Mouse (Mus musculus) intestine, embryonic 14.5 days (tissue): Measurements from ENCODE around the gene Gm37240. TPM values are rescaled to one million over a fixed set of nuclear protein-coding genes. Genes with fewer than 3 reads are reported as not detected.
A peak's percentile ranks its signal among the peaks of the same experiment; 100 is the strongest.
"Not testable (repeated sequence)": the region's sequence is repeated elsewhere in the genome, so short reads cannot be mapped to it uniquely, and the experiment has no call there.

ENCODE experiments used
- ATAC-seq: fragments of 200-750 bp; cut with Nextera tagmentation; replicated peaks from 2 replicates; pipeline ENCODE4 v1.8.0; 2017; ENCODE audit warnings: low read depth, moderate number of reproducible peaks, moderate TSS enrichment, moderate library complexity; ENCODE audit not compliant: low FRiP score, low TSS enrichment
- DNase-seq: peaks from one replicate; pipeline ENCODE4 v3.0.0-alpha.2; 2018; ENCODE audit warnings: low spot score
- H3K27ac ChIP-seq: fragments of 300-500 bp; sonication (generic); 2 replicates; pipeline ENCODE4 v1.5.1; 2014; ENCODE audit warnings: low read depth, mild to moderate bottlenecking, control low read depth
- H3K27me3 ChIP-seq: fragments of 300-500 bp; sonication (generic); replicated peaks from 2 replicates; pipeline ENCODE4 v1.6.1; 2014; ENCODE audit warnings: low read length, control low read depth; ENCODE audit not compliant: control insufficient read depth, insufficient read depth
- H3K36me3 ChIP-seq: fragments of 300-500 bp; sonication (generic); 2 replicates; pipeline ENCODE4 v1.6.1; 2014; ENCODE audit warnings: low read length, control low read depth; ENCODE audit not compliant: control insufficient read depth, insufficient read depth
- H3K4me1 ChIP-seq: fragments of 300-500 bp; sonication (generic); replicated peaks from 2 replicates; pipeline ENCODE4 v1.6.1; 2014; ENCODE audit warnings: low read length, control low read depth, mixed read lengths; ENCODE audit not compliant: control insufficient read depth, insufficient read depth
- H3K4me2 ChIP-seq: fragments of 300-500 bp; sonication (generic); 2 replicates; pipeline ENCODE4 v1.6.1; 2014; ENCODE audit warnings: low read length
- H3K4me3 ChIP-seq: fragments of 300-500 bp; sonication (generic); 2 replicates; pipeline ENCODE4 v1.5.1; 2014; ENCODE audit warnings: low read depth, low read length, control low read depth, mixed read lengths
- H3K9ac ChIP-seq: fragments of 300-500 bp; sonication (generic); 2 replicates; pipeline ENCODE4 v1.6.1; 2014; ENCODE audit warnings: mild to moderate bottlenecking, low read length
- H3K9me3 ChIP-seq: fragments of 300-500 bp; sonication (generic); 2 replicates; pipeline ENCODE4 v1.6.1; 2016; ENCODE audit warnings: low read length, control low read depth; ENCODE audit not compliant: control insufficient read depth
- WGBS: fragments of 180-500 bp; shearing (Covaris S2); extraction: QIAGEN DNeasy Blood & Tissue Kit; methylation state at CpG from one replicate; pipeline ENCODE4 v1.1.7; 2014; 5-methylcytosine and 5-hydroxymethylcytosine counted together
- polyA plus RNA-seq: library from polyadenylated mRNA; unstranded; fragments of >200 nt; fragmentation: Nextera tagmentation; extraction: Ambion mirVana; gene quantifications from 2 replicates; pipeline ENCODE4 v1.2.1, GENCODE M21; 2014

Gm37240 gene
- polyA plus RNA-seq, 1 experiment from 2014 or later, result 5.3 TPM

DNA sequence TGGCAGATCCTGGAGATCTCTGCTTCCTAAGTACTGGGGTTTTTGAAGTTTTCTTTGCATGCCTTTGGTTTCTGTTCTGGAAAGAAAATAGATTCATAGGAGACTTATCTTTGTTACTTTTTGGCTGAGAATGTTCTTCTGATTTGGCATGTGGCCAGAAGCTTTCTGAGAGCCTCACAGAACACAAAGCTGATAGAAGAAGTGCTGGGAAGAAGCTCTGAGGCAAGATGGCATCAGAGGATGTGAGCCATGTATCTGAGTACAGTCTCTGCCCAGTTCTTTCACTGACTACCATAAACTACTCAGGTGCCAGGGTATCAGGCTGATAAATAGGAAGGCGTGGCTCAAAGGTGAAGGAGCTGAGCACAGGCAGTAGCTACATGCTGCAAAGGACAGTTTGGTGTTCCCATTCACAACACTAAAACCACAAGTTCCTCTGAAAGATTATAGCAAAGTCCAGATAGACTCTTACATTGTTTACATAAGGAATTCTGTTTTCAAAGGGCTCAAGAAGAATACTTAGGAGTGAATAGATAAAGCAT lies 1019.8 kb downstream of the Gm37240 start:
- Histone ChIP-seq H3K9me3 (no peaks in the 10 kb centered on the region), H3K36me3 (no peaks in the 10 kb centered on the region), H3K4me1 (peaks cover 19% of the 10 kb centered on the region), H3K27ac (no peak overlapping the region), H3K9ac (no peak overlapping the region), H3K27me3 (no peaks in the 10 kb centered on the region), H3K4me2 (no peak overlapping the region), H3K4me3 (no peak overlapping the region)
- DNase-seq (peak; percentile 53), ATAC-seq (no peak)
- WGBS, result 64% methylated on average over 1 of the region's 1 CpGs

DNA sequence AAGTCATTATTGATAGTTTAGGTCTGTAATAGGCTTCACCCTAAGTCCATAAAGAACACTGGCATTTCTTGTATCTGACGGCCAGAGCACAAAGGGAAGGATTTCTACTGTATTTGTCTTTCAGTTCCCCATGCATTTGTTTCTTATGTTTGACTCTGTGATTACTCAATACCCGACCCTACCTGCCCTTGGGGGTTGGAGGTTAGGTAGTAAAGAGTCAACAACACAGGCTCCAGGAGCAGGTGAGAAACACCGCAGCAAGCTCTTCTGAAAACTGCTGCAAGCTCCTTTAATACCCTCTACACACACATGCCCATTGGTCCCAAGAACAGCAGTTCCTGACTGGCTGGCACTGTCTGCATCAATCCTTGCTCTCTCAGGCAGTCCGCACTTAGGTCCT lies 1020.5 kb downstream of the Gm37240 start:
- 43% methylated on average over 4 of the region's 4 CpGs for WGBS
- no peak for ATAC-seq

DNA sequence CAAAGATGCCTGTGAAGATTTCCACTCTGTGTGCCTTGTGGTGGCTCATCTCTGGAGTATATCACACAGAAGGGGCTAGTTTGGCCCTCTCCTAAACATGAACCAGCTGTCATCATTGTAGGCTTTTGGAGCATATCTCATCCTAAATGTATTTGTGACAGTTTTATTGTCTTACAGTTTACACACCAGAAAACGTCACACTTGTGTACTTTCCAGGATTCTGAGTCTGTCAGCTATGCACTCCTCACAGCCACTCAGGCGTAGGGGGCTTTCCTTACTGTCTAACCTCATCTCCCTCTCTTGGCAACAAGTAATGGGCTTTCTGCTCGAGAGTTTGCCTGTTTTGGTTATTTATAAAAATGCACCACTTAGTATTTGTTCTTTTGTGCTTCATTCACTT lies 1021.6 kb downstream of the Gm37240 start:
- no peak overlapping the region for H3K9ac ChIP-seq
- no peaks in the 10 kb centered on the region for H3K27me3 ChIP-seq
- 44% methylated on average over 3 of the region's 3 CpGs for WGBS
- H3K36me3 ChIP-seq, result no peaks in the 10 kb centered on the region
- DNase-seq (no peak), ATAC-seq (no peak)
- H3K27ac ChIP-seq, result no peak overlapping the region
- no peak overlapping the region for H3K4me2 ChIP-seq
- no peak overlapping the region for H3K4me3 ChIP-seq
- H3K9me3 ChIP-seq, result no peaks in the 10 kb centered on the region
- H3K4me1 ChIP-seq, result peaks cover 19% of the 10 kb centered on the region

More for the DNA sequence above, 1020.5 kb downstream of the Gm37240 start:
- Histone ChIP-seq H3K4me3 (no peak overlapping the region), H3K27ac (no peak overlapping the region), H3K4me2 (no peak overlapping the region), H3K4me1 (peaks cover 19% of the 10 kb centered on the region), H3K36me3 (no peaks in the 10 kb centered on the region), H3K27me3 (no peaks in the 10 kb centered on the region), H3K9me3 (no peaks in the 10 kb centered on the region), H3K9ac (no peak overlapping the region)
- no peak for DNase-seq

DNA sequence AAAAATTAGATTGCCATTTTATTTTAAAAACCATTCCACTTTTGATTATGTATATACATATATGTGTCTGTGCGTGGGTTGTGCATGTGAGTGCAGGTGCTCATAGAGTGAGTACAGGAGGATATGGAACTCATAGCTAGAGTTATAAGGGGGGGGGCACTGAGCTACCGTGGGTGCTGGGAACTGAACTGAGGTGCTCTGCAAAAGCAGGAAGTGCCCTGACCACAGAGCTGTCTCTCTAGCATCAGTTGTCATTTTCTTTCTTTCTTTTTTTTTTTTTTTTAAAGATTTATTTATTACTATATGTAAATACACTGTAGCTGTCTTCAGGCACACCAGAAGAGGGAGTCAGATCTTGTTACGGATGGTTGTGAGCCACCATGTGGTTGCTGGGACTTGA lies 1025.5 kb downstream of the Gm37240 start:
- not testable (repeated sequence) for H3K27ac ChIP-seq, H3K27me3 ChIP-seq, H3K9ac ChIP-seq, H3K36me3 ChIP-seq, DNase-seq, H3K9me3 ChIP-seq, H3K4me1 ChIP-seq, H3K4me3 ChIP-seq, H3K4me2 ChIP-seq, ATAC-seq
- WGBS, result 88% methylated on average over 3 of the region's 3 CpGs

DNA sequence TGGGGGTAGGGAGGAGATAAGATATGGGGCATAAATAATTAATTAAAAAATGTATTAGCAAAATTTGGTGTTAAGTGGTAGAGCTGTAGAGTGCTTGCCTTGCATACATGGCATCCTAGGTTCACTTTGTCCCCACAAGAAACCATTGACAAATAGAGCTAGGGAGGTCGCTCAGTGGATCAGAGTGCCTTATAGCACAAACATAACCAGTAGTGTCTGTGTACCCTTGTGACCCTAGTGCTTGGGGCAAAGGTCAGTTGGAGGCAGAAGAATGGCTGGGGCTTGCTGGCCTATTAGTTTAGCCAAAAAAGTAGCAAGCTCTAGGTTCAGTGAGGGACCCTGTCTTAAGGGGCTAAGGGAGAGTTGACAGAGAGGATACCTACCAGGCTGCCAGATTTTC lies 1026.6 kb downstream of the Gm37240 start:
- ATAC-seq (no peak), DNase-seq (no peak)
- no peak overlapping the region for H3K9ac ChIP-seq
- H3K9me3 ChIP-seq, result no peaks in the 10 kb centered on the region
- H3K4me3 ChIP-seq, result no peak overlapping the region
- H3K4me1 ChIP-seq, result no peaks in the 10 kb centered on the region
- no peaks in the 10 kb centered on the region for H3K27me3 ChIP-seq
- no peaks in the 10 kb centered on the region for H3K36me3 ChIP-seq
- no peak overlapping the region for H3K4me2 ChIP-seq
- 74% methylated on average over 1 of the region's 1 CpGs for whole genome bisulfite sequencing
- no peak overlapping the region for H3K27ac ChIP-seq

DNA sequence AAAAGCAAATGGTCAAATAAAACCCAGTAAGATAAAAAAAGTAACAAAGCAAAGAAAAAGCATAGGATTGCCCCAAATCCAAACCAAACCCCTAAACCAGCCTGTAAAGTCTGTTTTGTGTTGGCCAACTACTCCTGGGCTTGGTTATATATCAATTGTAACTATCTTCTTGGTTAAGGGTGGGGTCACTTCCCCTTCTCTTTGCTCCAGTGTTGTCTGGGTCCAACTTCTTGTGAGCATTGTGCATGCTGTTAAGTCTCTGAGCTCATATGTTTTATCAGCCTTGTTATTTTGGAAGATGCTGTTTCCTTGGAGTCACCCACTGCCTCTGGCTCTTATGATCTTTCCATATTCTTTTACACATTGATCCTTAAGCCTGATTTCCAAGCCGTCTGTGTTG lies 1032.9 kb downstream of the Gm37240 start:
- Histone ChIP-seq H3K9ac (no peak overlapping the region), H3K27me3 (no peaks in the 10 kb centered on the region), H3K9me3 (no peaks in the 10 kb centered on the region), H3K4me2 (no peak overlapping the region), H3K36me3 (no peaks in the 10 kb centered on the region), H3K4me1 (0 out of 2 replicates have a peak, but pooled peaks cover 3% of the 10 kb centered on the region), H3K4me3 (no peak overlapping the region), H3K27ac (no peak overlapping the region)
- 83% methylated on average over 1 of the region's 1 CpGs for WGBS
- DNase-seq (no peak), ATAC-seq (no peak)

DNA sequence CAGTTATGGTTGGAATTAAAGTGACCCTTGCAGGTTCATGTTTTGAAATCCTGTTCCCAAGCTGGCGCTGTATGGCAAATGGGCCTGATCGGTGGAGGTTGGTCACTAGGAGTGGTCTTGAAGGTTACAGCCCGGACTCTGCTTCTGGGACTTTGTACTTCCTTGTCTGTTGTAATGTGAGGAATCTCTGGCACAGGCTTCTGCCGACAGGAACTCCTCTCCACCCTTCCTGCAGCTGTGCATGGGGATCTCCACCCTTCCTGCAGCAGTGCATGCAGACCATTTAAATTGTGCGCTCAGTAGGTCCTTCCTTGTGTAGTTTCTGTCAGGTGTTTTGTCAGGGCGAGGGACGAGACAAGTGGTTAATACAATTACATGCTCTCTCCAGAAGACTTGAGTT lies 1034.4 kb downstream of the Gm37240 start:
- ATAC-seq (no peak), DNase-seq (no peak)
- Histone ChIP-seq H3K27ac (no peak overlapping the region), H3K4me2 (no peak overlapping the region), H3K9me3 (no peaks in the 10 kb centered on the region), H3K36me3 (no peaks in the 10 kb centered on the region), H3K27me3 (no peaks in the 10 kb centered on the region), H3K9ac (no peak overlapping the region), H3K4me1 (0 out of 2 replicates have a peak, but pooled peaks cover 3% of the 10 kb centered on the region), H3K4me3 (no peak overlapping the region)
- WGBS, result 77% methylated on average over 7 of the region's 7 CpGs

DNA sequence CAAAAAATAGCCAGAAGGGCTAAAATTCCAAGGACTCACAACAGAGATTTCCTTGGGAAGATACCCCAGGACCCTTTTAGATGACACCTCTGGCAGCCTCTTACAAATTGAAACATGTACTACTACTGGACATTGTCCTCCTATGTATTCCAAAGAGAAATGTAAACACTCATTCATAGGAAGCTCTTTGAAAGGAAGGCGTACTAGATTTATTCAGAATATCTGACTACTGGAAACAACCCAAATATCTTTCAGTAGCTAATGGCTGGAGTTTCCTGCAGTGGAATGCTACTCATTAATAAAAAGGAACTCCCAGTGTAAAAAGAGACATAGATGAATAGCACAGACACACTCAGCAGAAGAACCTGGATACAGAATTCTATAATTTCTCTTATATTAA lies 1035.5 kb downstream of the Gm37240 start:
- Histone ChIP-seq H3K4me3 (no peak overlapping the region), H3K9ac (no peak overlapping the region), H3K4me1 (0 out of 2 replicates have a peak, but pooled peaks cover 3% of the 10 kb centered on the region), H3K27me3 (no peaks in the 10 kb centered on the region), H3K9me3 (no peaks in the 10 kb centered on the region), H3K36me3 (no peaks in the 10 kb centered on the region), H3K27ac (no peak overlapping the region), H3K4me2 (no peak overlapping the region)
- 30% methylated on average over 1 of the region's 1 CpGs for WGBS
- no peak for DNase-seq
- no peak for ATAC-seq

DNA sequence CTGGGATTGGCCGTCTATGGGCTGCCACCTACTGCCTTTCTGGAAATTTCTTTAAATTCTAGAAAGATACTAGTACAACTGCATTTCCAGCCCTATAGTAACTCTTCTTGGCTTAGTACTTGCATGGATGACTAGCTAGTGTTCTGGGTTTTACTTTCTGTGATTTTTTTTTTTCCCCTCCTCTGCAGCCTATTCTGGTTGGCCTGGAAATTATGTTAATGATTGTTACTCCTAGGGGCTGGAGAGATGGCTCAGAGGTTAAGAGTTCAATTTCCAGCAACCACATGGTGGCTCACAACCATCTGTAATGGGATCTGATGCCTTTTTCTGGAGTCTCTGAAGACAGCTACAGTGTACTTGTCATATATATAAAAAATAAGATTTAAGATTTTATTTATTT lies 1036.9 kb downstream of the Gm37240 start:
- H3K27ac ChIP-seq, result no peak overlapping the region
- DNase-seq (no peak), ATAC-seq (no peak)
- no peak overlapping the region for H3K4me3 ChIP-seq
- no peak overlapping the region for H3K4me2 ChIP-seq
- no peaks in the 10 kb centered on the region for H3K27me3 ChIP-seq
- no peak overlapping the region for H3K9ac ChIP-seq
- 0 out of 2 replicates have a peak, but pooled peaks cover 3% of the 10 kb centered on the region for H3K4me1 ChIP-seq
- H3K36me3 ChIP-seq, result no peaks in the 10 kb centered on the region
- H3K9me3 ChIP-seq, result no peaks in the 10 kb centered on the region
- 91% methylated on average over 1 of the region's 1 CpGs for WGBS
